Mouse (Mus musculus) cortical plate, adult 2 months (tissue): ENCODE data around the gene Prpf8. TPM values are rescaled to one million over a fixed set of nuclear protein-coding genes. Genes with fewer than 3 reads are reported as not detected.

Source experiments
- H3K27ac ChIP-seq: fragments of 200-500 bp; 2 replicates; pipeline ENCODE4 v1.5.1; 2012; ENCODE audit warnings: low read length, control low read depth, inconsistent platforms; ENCODE audit not compliant: insufficient read depth
- H3K4me1 ChIP-seq: fragments of 200-500 bp; 2 replicates; pipeline ENCODE4 v1.6.1; 2011; ENCODE audit warnings: low read length; ENCODE audit not compliant: control insufficient read depth, insufficient read depth
- H3K4me3 ChIP-seq: fragments of 200-500 bp; 2 replicates; pipeline ENCODE4 v1.5.1; 2011; ENCODE audit warnings: mild to moderate bottlenecking, low read length, control low read depth; ENCODE audit not compliant: insufficient read depth
- CTCF ChIP-seq: fragments of 200-500 bp; IDR thresholded peaks from 2 replicates; pipeline ENCODE4 v1.5.1; 2011; ENCODE audit warnings: mild to moderate bottlenecking, control low read depth, low read length; ENCODE audit not compliant: insufficient read depth; ENCODE audit errors: extremely low read depth
- POLR2A ChIP-seq: fragments of 200-500 bp; IDR thresholded peaks from 2 replicates; pipeline ENCODE4 v1.6.1; 2011; ENCODE audit warnings: mild to moderate bottlenecking, low read length, control low read depth; ENCODE audit not compliant: insufficient read depth; ENCODE audit errors: extremely low read depth
- polyA plus RNA-seq: library from polyadenylated mRNA; depleted of rRNA; stranded (reverse); fragments of >200 nt; gene quantifications from 2 replicates; pipeline ENCODE4 v1.2.3, GENCODE M21; 2012

Gene Prpf8
- polyA plus RNA-seq, 1 experiment: 89.2 TPM

GRCm38 (mm10) chr11:75511213-75511612 lies 24.6 kb downstream of the Prpf8 start:
- no peak overlapping the region for H3K27ac ChIP-seq
- peaks cover 1% of the 10 kb centered on the region; the same call in 1 of the 2 replicates for H3K4me1 ChIP-seq
- no peak overlapping the region for H3K4me3 ChIP-seq
- TF ChIP-seq CTCF (no peak), POLR2A (no peak)

GRCm38 (mm10) chr11:75512301-75513018 lies 25.8 kb downstream of the Prpf8 start:
- H3K27ac ChIP-seq: no peak overlapping the region; the same call in 1 of the 2 replicates
- peaks cover 1% of the 10 kb centered on the region; the same call in 1 of the 2 replicates for H3K4me1 ChIP-seq
- H3K4me3 ChIP-seq: no peak overlapping the region
- no peak for TF ChIP-seq POLR2A
- no peak for TF ChIP-seq CTCF

GRCm38 (mm10) chr11:75513336-75513735 lies 26.7 kb downstream of the Prpf8 start, which contains the start of gene Scarf1:
Gene Scarf1, plus strand, starts transcription at chr11:75513540.
- TF ChIP-seq POLR2A (no peak), CTCF (no peak)
- H3K27ac ChIP-seq: peak within 1 kb of the TSS; percentile 48
- peak within 1 kb of the TSS; percentile 26; the same call in 1 of the 2 replicates for H3K4me3 ChIP-seq
- peaks cover 1% of the 10 kb centered on the region; the same call in 1 of the 2 replicates for H3K4me1 ChIP-seq

- Histone ChIP-seq H3K4me3 (no peak overlapping the region), H3K4me1 (no peaks in the 10 kb centered on the region), H3K27ac (no peak overlapping the region)
- no peak for TF ChIP-seq CTCF
- TF ChIP-seq POLR2A: no peak
Observed at GRCm38 (mm10) chr11:75515186-75515585, 28.6 kb downstream of the Prpf8 start.

- no peak overlapping the region for H3K4me3 ChIP-seq
- H3K4me1 ChIP-seq: no peaks in the 10 kb centered on the region
- TF ChIP-seq CTCF (no peak), POLR2A (no peak)
- no peak overlapping the region for H3K27ac ChIP-seq
Observed at GRCm38 (mm10) chr11:75519834-75520633, 33.4 kb downstream of the Prpf8 start.

- Histone ChIP-seq H3K27ac (no peak overlapping the region), H3K4me1 (no peaks in the 10 kb centered on the region), H3K4me3 (no peak overlapping the region)
- TF ChIP-seq POLR2A (no peak), CTCF (no peak)
Observed at GRCm38 (mm10) chr11:75521609-75522008, 35.0 kb downstream of the Prpf8 start.

GRCm38 (mm10) chr11:75522793-75523192 lies 36.2 kb downstream of the Prpf8 start:
- no peak overlapping the region for H3K27ac ChIP-seq
- H3K4me3 ChIP-seq: no peak overlapping the region
- TF ChIP-seq POLR2A: no peak
- no peak for TF ChIP-seq CTCF
- no peaks in the 10 kb centered on the region for H3K4me1 ChIP-seq

GRCm38 (mm10) chr11:75525531-75526125 lies 39.0 kb downstream of the Prpf8 start:
- H3K27ac ChIP-seq: no peak overlapping the region
- no peak for TF ChIP-seq POLR2A
- H3K4me1 ChIP-seq: no peaks in the 10 kb centered on the region
- no peak overlapping the region for H3K4me3 ChIP-seq

- TF ChIP-seq POLR2A: no peak
- TF ChIP-seq CTCF: no peak
- H3K4me3 ChIP-seq: no peak overlapping the region
- H3K27ac ChIP-seq: no peak overlapping the region
- H3K4me1 ChIP-seq: no peaks in the 10 kb centered on the region
Observed at GRCm38 (mm10) chr11:75526943-75527342, 40.3 kb downstream of the Prpf8 start.
